Mouse (Mus musculus) megakaryocyte, embryonic 14.5 days (primary cell): ENCODE results near the gene Hdac7. TPM values are rescaled to one million over a fixed set of nuclear protein-coding genes. Genes with fewer than 3 reads are reported as not detected.

ENCODE experiments used
- H3K27me3 ChIP-seq: replicated peaks from 2 replicates; pipeline ENCODE3; 2012; ENCODE audit warnings: inconsistent platforms
- H3K36me3 ChIP-seq: replicated peaks from 2 replicates; pipeline ENCODE3; 2012; ENCODE audit warnings: low read length, inconsistent platforms, mixed read lengths
- H3K4me1 ChIP-seq: 2 replicates; pipeline ENCODE4 v1.6.1; 2012; ENCODE audit warnings: inconsistent platforms
- H3K4me3 ChIP-seq: replicated peaks from 2 replicates; pipeline ENCODE3; 2012; ENCODE audit warnings: moderate library complexity, mild to moderate bottlenecking, inconsistent platforms
- H3K9me3 ChIP-seq: 2 replicates; pipeline ENCODE4 v1.6.1; 2012; ENCODE audit warnings: inconsistent platforms
- FLI1 ChIP-seq: IDR thresholded peaks from 2 replicates; pipeline ENCODE4 v1.6.1; 2012; ENCODE audit warnings: low read length, inconsistent platforms, mixed read lengths
- GATA1 ChIP-seq: IDR thresholded peaks from 3 replicates; pipeline ENCODE4 v1.6.1; 2012; ENCODE audit warnings: mixed read lengths, low read length, inconsistent platforms, borderline replicate concordance
- polyA plus RNA-seq: library from polyadenylated mRNA; stranded (reverse); fragments of >175 nt; gene quantifications from 2 replicates; pipeline ENCODE4 v1.2.3, GENCODE M21; 2012; ENCODE audit warnings: low replicate concordance; ENCODE audit not compliant: insufficient read depth

Gene Hdac7
- polyA plus RNA-seq, 1 experiment = 31.2 TPM

DNA sequence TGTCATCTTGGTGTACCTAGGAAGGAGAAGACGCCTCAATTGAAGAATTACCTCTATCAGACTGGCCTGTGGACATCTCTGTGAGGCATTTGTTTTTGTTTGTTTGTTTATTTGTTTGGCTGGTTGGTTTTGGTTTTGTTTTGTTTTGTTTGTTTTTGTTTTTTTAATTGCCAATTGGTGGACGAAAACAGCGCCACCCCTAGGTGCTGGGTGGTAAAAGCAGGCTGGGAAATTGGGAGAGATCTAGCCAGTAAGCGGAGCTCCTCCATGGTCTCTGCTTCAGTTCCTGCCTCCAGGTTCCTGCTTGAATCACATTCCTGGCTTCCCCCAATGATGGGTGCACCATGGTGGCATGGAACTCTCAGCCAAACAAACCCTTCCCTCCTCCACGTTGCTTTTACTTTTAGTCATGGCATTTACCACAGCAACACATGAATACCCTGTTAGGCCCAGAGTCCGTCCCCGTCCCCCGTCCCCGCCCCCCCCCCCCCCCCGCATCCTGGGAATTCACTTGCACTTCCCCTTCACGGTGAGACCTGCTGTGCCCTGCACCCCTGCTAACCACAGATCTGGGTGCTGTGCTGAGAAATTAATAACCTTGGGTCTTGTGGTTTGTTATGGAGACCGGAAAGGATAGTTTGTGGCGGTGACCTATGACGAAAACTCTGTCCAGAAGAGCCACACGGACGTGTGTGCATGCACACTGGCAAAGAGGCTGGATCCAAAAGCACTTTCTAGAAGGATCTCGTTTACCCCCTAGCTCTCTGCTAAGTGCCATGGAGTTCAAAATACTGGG, 27.9 kb downstream of the Hdac7 start:
- H3K9me3 ChIP-seq = no peaks in the 10 kb centered on the region
- H3K36me3 ChIP-seq = peaks cover 11% of the 10 kb centered on the region
- TF ChIP-seq GATA1 = no peak
- no peak for TF ChIP-seq FLI1
- H3K4me3 ChIP-seq = peak overlapping the region; percentile 81
- H3K4me1 ChIP-seq = peaks cover 93% of the 10 kb centered on the region
- H3K27me3 ChIP-seq = no peaks in the 10 kb centered on the region

DNA sequence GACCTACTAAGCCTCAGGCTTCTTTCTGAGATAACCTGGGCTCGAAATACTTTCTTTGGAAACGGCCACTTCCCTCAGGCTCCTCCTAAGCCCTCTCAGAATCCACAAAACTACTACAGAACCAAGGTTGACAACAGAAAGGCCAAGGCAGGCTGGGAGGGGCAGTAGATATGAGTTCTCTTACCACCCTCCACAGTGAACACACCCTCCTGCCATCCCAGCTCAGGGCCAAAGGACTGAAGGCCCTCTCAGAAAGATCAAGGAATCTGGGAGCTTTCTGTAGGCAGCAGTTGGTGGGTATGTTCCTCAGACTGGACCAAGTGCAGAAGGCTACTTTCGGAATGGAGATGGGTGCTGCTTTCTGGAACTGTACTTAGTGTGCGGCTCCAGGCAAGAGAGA, 29.0 kb downstream of the Hdac7 start:
- no peak overlapping the region for H3K4me3 ChIP-seq
- H3K9me3 ChIP-seq = no peaks in the 10 kb centered on the region
- no peak for TF ChIP-seq FLI1
- no peak for TF ChIP-seq GATA1
- H3K4me1 ChIP-seq = peaks cover 93% of the 10 kb centered on the region
- H3K27me3 ChIP-seq = no peaks in the 10 kb centered on the region
- H3K36me3 ChIP-seq = peaks cover 20% of the 10 kb centered on the region

DNA sequence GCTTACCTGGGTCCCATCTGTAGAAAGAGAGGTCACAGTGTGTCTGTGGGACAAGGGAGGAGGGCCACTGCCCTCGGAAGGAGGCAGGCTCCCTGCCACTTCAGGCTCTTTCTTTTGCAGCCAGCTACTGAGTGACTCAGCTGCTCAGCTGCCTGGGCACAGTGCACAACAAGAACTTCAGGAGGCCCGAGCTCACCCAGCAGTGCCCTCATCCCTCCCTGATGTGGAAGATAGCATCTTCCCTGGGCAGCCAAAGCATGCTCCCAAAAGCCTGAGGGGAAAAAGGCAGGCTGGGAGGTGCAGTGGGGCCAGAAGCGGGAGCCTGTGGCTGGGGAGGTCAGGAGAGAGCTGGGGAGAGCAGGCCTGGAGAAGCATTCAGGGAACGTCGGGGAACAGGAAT, 29.6 kb downstream of the Hdac7 start:
- Histone ChIP-seq H3K36me3 (peaks cover 26% of the 10 kb centered on the region), H3K9me3 (no peaks in the 10 kb centered on the region), H3K4me1 (peaks cover 90% of the 10 kb centered on the region), H3K4me3 (peak overlapping the region; percentile 48), H3K27me3 (no peaks in the 10 kb centered on the region)
- TF ChIP-seq FLI1 (no peak), GATA1 (no peak)

DNA sequence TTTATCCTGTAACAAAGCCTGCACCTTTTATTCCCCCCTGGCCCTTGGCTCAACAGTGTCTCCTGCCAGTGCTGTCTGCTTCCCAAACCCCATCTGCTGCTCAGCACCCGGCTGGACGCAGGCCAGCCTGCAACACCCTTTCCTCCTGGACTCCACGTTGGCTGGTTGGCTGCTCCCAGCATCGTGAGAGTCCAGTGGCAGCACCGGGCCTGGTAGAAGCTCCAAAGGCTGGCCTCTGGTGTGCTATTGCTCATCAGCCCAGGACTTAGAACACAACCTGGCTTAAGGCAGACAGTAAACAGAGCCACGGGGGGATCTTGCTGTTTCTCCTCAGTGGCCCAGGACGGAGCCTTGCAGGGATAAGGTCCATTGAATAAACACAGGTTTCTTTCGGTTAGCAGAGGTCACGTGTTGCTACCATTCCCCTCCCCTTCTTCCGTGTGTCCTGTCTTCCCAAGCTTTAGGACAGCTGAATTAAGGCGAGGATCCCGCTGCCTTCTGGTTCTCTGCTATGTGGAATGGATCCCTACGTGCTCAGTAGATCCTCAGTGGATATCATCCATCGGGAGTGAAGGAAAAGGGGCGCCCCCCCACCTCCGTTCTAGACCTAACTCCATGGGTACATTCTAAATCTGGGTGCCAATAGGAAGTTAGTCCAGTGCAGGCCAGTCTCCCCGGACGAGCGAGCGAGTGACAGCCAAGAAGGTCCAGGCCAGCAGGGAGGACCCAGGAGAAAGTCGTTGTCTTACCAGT, 30.7 kb downstream of the Hdac7 start:
- peaks cover 36% of the 10 kb centered on the region for H3K36me3 ChIP-seq

DNA sequence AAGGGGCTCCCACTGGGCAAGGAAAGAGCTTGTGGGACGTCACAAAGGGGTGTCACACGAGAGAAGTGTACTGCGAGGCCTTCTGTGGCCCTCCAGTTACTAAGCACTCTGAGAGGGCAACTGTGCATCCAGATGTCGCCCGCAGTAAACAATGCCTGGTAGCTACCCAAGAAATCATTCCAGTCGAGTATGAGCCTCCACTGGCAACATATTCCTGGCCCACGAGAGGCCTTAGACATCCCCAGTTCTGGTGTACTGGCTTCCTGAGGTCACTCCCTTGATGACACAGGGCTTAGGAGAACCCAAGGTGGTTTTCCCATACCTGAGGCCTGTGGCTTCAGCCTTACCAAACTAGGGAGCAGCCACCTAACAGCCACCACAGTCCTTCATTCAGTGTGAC, 31.4 kb downstream of the Hdac7 start:
- H3K4me3 ChIP-seq = no peak overlapping the region
- H3K36me3 ChIP-seq = peaks cover 44% of the 10 kb centered on the region
- H3K4me1 ChIP-seq = peaks cover 76% of the 10 kb centered on the region
- no peak for TF ChIP-seq GATA1
- TF ChIP-seq FLI1 = no peak
- H3K9me3 ChIP-seq = no peaks in the 10 kb centered on the region
- peaks cover 2% of the 10 kb centered on the region for H3K27me3 ChIP-seq

More for the DNA sequence above, 30.7 kb downstream of the Hdac7 start:
- Histone ChIP-seq H3K4me3 (no peak overlapping the region), H3K9me3 (no peaks in the 10 kb centered on the region), H3K27me3 (peaks cover 2% of the 10 kb centered on the region), H3K4me1 (peaks cover 83% of the 10 kb centered on the region)
- TF ChIP-seq FLI1 = no peak
- no peak for TF ChIP-seq GATA1

DNA sequence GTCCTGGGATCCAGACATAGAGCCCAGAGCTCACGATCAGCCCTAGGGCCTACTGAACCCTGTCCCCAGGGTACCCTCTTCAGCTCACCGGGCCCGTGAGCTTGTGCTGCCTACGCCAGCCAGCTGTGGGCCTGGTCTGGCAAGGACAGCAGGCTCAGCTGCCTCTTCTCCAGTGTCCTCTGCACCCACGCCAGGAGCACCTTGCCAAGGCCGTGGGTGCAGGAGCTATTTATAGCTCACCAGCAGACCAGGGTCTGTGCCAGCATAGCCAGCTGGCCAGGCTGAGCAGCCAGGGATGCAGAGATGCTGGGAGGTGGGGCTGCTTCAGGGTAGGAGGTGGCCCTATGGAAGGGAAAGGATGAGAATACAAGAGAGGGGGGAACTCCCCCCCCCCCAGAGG, 32.2 kb downstream of the Hdac7 start:
- H3K36me3 ChIP-seq = peaks cover 51% of the 10 kb centered on the region
- no peaks in the 10 kb centered on the region for H3K9me3 ChIP-seq
- H3K4me1 ChIP-seq = peaks cover 69% of the 10 kb centered on the region
- H3K4me3 ChIP-seq = no peak overlapping the region
- no peak for TF ChIP-seq FLI1
- TF ChIP-seq GATA1 = no peak
- H3K27me3 ChIP-seq = peaks cover 2% of the 10 kb centered on the region

DNA sequence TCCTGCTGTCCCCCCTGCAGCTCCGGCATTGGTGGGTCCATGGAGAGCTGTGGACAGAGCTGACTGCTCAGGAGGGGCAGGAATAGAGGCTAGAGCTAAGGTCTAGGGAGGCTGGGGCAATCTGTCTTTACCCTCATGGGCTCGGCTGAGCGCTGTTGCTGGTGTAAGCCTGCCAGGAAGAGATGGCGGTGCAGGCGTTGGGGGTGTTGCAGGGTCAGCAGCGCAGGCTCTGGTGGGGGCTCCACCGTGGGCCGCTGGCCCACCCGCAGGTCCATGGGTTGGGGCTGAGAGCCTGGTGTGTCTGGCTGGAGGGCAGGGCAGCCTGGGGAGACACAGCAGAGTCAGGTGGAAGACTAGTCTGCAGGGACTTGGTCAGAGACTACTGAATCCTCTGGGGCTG, 33.0 kb downstream of the Hdac7 start:
- Histone ChIP-seq H3K36me3 (peaks cover 60% of the 10 kb centered on the region), H3K4me1 (peaks cover 60% of the 10 kb centered on the region), H3K9me3 (no peaks in the 10 kb centered on the region), H3K4me3 (no peak overlapping the region), H3K27me3 (peaks cover 2% of the 10 kb centered on the region)
- TF ChIP-seq GATA1 (no peak), FLI1 (no peak)

DNA sequence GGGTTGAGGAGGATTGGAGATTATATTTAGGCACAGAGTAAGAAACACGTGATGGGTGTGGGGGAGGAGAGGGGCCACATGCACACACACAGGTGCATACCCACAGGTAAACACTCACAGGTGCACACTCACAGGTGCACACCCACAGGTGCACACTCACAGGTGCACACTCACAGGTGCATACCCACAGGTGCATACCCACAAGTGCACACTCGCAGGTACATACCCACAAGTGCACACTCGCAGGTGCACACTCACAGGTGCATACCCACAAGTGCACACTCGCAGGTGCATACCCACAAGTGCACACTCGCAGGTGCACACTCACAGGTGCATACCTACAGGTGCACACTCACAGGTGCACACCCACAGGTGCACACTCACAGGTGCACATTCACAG, 33.9 kb downstream of the Hdac7 start:
- Histone ChIP-seq H3K4me3 (no peak overlapping the region), H3K36me3 (peaks cover 55% of the 10 kb centered on the region), H3K4me1 (peaks cover 51% of the 10 kb centered on the region), H3K9me3 (no peaks in the 10 kb centered on the region), H3K27me3 (peaks cover 2% of the 10 kb centered on the region)
- TF ChIP-seq GATA1 = no peak
- TF ChIP-seq FLI1 = no peak

DNA sequence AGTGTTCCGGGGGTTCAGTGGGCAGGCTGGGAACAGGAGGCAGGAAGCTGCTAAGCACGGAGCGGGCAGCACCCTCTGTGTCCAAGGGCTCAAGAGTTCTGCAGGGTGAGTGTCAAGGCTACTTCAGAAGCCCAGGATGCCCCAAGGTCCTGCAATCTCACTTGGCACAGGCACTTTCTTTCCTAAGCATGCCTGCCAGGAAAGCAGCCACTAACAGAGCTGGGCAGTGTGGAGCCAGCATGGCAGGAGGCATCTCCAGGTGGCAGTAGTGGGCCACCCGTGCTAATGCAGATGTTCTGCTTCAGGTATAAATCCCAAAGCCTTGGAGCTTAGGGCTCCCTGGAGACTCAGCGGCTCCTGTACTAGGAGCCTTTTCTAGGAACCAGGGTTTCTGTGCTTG, 34.4 kb downstream of the Hdac7 start:
- H3K36me3 ChIP-seq = peaks cover 56% of the 10 kb centered on the region
- peaks cover 2% of the 10 kb centered on the region for H3K27me3 ChIP-seq
- H3K4me3 ChIP-seq = no peak overlapping the region
- H3K9me3 ChIP-seq = no peaks in the 10 kb centered on the region
- H3K4me1 ChIP-seq = peaks cover 47% of the 10 kb centered on the region
- TF ChIP-seq GATA1 = no peak

DNA sequence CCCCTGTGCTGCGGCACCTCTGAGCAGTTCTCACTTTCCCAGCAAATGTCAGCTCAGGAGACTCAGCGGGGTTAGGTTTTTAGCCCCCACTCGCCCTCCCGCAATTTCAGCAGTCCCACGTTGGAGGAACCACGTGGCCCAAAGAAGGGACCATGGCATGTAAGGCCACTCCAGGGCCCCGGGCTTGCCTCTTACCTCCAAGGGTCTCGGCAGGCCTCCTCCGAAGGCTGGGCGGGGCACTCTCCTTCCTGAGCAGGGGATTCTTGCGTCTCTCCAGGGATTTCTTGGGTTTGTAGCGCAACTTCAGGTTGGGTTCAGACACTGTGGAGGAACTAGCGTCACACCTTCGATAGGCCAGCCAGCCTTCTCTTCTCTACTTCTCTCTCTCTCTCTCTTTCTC, 35.1 kb downstream of the Hdac7 start:
- Histone ChIP-seq H3K9me3 (no peaks in the 10 kb centered on the region), H3K4me1 (peaks cover 39% of the 10 kb centered on the region), H3K27me3 (peaks cover 2% of the 10 kb centered on the region), H3K4me3 (no peak overlapping the region), H3K36me3 (peaks cover 59% of the 10 kb centered on the region)
- TF ChIP-seq FLI1 (no peak), GATA1 (no peak)
